Mouse (Mus musculus): ENCODE data around the gene Nectin1.

- TF ChIP-seq CTCF (IDR thresholded peaks at IDR 0.05; ENCODE audit: low read depth) (no peak), EP300 (IDR thresholded peaks at IDR 0.05; ENCODE audit: low read depth) (no peak)
Measured at GRCm38 (mm10) chr9:43792681-43793080, 48.9 kb downstream of the Nectin1 start.

All from liver, embryonic 14.5 days (tissue).